Mouse (Mus musculus): ENCODE data around the gene Snrpa1. TPM values are rescaled to one million over a fixed set of nuclear protein-coding genes. Genes with fewer than 3 reads are reported as not detected.

Snrpa1 gene
- polyA plus RNA-seq, 1 experiment from 2014 or later: 134 TPM

DNA sequence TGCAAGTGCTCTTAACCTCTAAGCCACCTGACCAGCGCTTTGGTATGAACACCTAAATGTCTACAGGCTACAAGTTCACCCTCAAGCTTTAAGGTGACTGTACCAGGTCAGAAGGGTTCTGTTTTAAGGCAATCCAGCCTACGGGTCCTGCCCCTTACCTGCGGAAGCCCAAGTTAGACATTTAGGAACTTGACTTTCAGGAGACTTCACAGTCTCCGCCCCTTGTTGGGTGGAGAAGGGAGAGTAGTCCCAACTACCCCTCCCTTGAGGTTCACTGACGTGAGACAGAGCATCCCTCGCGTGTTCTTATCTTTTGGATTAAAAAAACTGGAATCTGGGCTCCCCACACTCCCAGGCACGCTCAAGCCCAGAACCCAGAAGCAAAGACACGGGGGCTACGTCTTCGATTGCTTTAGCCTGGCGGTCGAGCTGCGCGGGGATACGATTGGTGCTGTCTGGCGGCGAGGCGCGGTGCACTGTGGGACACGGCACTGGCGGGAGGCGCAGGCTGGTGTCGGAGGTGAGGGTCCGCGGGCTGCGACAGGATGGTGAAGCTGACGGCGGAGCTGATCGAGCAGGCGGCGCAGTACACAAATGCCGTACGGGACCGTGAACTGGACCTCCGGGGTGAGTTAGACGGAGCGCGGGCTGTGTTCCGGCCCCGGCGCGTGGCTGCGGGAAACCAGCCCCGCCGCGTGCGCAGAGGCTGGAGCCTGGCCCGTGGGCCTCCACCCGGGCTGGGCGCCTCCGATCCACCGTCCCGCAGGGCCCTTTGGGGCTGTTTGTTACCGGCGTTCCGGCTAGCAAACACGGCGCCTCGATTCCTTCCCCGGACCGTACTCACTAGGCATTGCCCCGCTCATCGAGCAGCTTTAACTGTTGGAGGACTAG, 1.5 kb downstream of the Snrpa1 start:
- peaks cover 13% of the 10 kb centered on the region for H3K4me1 ChIP-seq (ENCODE audit: control insufficient read depth, insufficient read depth, low read length)
- WGBS: under 1% methylated on average over 43 of the region's 64 CpGs
- peaks cover 23% of the 10 kb centered on the region for H3K36me3 ChIP-seq (ENCODE audit: control insufficient read depth, insufficient read depth, low read length)
- DNase-seq (ENCODE audit: low spot score) (peak; percentile 94), ATAC-seq (ENCODE audit: low read depth) (peak; percentile 97)
- H3K4me2 ChIP-seq (ENCODE audit: low read depth, low read length): peak overlapping the region; percentile 90
- peak overlapping the region; percentile 65 for H3K27ac ChIP-seq (replicated peaks; ENCODE audit: low read depth, low read length)
- no peaks in the 10 kb centered on the region for H3K9me3 ChIP-seq (ENCODE audit: control insufficient read depth, low read length)
- no peaks in the 10 kb centered on the region for H3K27me3 ChIP-seq (replicated peaks; ENCODE audit: control insufficient read depth, insufficient read depth, low read length)
- H3K9ac ChIP-seq (ENCODE audit: low read depth, low read length): peak overlapping the region; percentile 89
- H3K4me3 ChIP-seq (ENCODE audit: low read depth, low read length): peak overlapping the region; percentile 86

DNA sequence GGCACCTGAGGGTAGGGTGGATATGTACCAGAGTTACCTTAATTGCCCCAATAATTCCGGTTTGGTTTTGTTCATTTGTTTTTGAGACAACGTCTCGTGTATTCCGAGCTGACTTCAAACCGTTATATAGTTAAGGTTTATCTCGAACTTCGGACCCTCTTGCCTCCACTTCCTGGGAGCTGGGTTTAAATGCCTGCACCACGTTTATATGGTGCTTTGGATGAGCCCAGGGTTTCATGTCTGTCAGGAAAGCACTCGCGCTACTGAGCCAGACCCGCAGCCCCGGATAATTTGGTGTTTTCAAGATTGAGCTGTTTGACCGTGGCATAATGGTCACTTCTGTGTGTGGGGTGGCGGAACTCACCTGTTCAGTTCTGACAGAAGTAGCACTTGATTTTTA, 2.3 kb downstream of the Snrpa1 start:
- Histone ChIP-seq H3K9ac (ENCODE audit: low read depth, low read length) (peak overlapping the region; percentile 89), H3K9me3 (ENCODE audit: control insufficient read depth, low read length) (no peaks in the 10 kb centered on the region), H3K4me3 (ENCODE audit: low read depth, low read length) (peak overlapping the region; percentile 86), H3K4me2 (ENCODE audit: low read depth, low read length) (peak overlapping the region; percentile 90), H3K36me3 (ENCODE audit: control insufficient read depth, insufficient read depth, low read length) (peaks cover 28% of the 10 kb centered on the region), H3K4me1 (ENCODE audit: control insufficient read depth, insufficient read depth, low read length) (peaks cover 13% of the 10 kb centered on the region), H3K27me3 (replicated peaks; ENCODE audit: control insufficient read depth, insufficient read depth, low read length) (no peaks in the 10 kb centered on the region), H3K27ac (replicated peaks; ENCODE audit: low read depth, low read length) (no peak overlapping the region; the same call in 1 of the 2 replicates)
- DNase-seq (ENCODE audit: low spot score): no peak
- ATAC-seq (ENCODE audit: low read depth): no peak
- under 1% methylated on average over 14 of the region's 14 CpGs for WGBS

DNA sequence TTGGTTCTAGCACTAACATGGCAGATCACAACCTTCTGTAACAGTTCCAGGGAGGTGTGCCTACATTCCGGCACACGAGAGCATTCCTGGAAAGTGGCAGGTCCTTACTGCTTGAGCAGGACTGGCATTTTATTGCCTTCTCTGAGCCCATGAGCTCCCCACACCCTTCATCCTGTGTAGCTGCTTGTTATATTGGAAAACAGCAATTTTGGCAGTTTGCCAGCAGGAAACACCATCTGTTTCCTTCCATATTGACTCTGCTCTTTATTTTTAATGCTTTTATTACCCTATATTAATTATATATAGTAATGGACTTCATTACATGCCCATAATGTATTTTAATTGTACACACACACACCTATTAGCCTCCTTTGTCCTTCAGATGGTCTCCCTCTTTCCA, 17.6 kb downstream of the Snrpa1 start:
- DNase-seq (ENCODE audit: low spot score) (no peak), ATAC-seq (ENCODE audit: low read depth) (no peak)
- no peaks in the 10 kb centered on the region for H3K27me3 ChIP-seq (replicated peaks; ENCODE audit: control insufficient read depth, insufficient read depth, low read length)
- H3K9me3 ChIP-seq (ENCODE audit: control insufficient read depth, low read length): no peaks in the 10 kb centered on the region
- no peak overlapping the region for H3K4me3 ChIP-seq (ENCODE audit: low read depth, low read length)
- peaks cover 53% of the 10 kb centered on the region for H3K36me3 ChIP-seq (ENCODE audit: control insufficient read depth, insufficient read depth, low read length)
- no peak overlapping the region for H3K27ac ChIP-seq (replicated peaks; ENCODE audit: low read depth, low read length)
- H3K4me2 ChIP-seq (ENCODE audit: low read depth, low read length): no peak overlapping the region
- H3K4me1 ChIP-seq (ENCODE audit: control insufficient read depth, insufficient read depth, low read length): peaks cover 11% of the 10 kb centered on the region
- WGBS: 76% methylated on average over 2 of the region's 2 CpGs
- no peak overlapping the region for H3K9ac ChIP-seq (ENCODE audit: low read depth, low read length)

DNA sequence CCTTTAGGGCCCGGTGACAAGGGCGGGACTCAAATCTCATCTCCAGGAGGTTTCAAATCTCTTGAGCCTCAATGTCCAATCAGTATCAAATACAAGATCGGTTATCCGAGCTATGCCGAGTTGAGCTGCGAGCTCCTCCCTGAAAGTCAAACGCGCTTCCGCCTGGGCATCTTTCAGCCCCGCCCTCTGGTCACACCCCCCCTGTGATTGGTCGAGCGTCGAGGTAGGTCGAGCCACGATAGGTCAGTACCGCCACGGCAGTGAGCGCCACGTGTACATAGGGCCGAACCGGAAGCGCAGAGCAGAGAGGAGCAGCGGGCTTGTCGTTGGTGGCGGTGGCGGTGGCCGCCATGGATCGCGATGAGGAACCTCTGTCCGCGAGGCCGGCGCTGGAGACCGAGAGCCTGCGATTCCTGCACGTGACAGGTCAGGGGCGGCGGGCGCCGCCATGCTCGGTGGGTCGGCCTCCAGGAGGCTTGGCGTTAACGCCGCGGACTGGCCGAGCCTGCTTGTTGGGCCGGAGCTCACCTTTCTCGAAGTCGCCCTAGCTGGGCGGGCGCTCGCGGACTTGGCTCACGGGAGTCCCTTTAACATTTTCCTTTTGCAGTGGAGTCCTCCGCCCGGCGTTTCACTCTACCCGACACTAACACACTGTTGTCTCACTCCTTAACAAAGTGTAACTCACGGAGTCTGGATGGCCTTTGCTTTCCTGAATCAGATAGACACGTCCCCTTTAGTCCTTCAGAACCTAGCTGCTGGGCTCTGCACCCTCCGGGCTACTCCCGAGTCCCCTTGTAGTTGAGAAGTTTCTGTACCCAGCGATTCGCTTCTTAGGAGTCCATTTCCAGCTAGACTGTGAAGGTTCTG, 20.8 kb downstream of the Snrpa1 start, which contains the start of gene Selenos:
TSS of gene Selenos (plus strand) at position 286 of the 867 bp plus-strand sequence.
- Histone ChIP-seq H3K27me3 (replicated peaks; ENCODE audit: control insufficient read depth, insufficient read depth, low read length) (no peaks in the 10 kb centered on the region), H3K36me3 (ENCODE audit: control insufficient read depth, insufficient read depth, low read length) (peaks cover 54% of the 10 kb centered on the region), H3K4me2 (ENCODE audit: low read depth, low read length) (peak within 1 kb of the TSS; percentile 63), H3K4me1 (ENCODE audit: control insufficient read depth, insufficient read depth, low read length) (peaks cover 11% of the 10 kb centered on the region), H3K4me3 (ENCODE audit: low read depth, low read length) (peak within 1 kb of the TSS; percentile 89), H3K9ac (ENCODE audit: low read depth, low read length) (peak within 1 kb of the TSS; percentile 90), H3K9me3 (ENCODE audit: control insufficient read depth, low read length) (no peaks in the 10 kb centered on the region), H3K27ac (replicated peaks; ENCODE audit: low read depth, low read length) (peak within 1 kb of the TSS; percentile 78)
- ATAC-seq (ENCODE audit: low read depth): peak; percentile 99
- under 1% methylated on average over 44 of the region's 65 CpGs for WGBS
- DNase-seq (ENCODE audit: low spot score): peak; percentile 99

DNA sequence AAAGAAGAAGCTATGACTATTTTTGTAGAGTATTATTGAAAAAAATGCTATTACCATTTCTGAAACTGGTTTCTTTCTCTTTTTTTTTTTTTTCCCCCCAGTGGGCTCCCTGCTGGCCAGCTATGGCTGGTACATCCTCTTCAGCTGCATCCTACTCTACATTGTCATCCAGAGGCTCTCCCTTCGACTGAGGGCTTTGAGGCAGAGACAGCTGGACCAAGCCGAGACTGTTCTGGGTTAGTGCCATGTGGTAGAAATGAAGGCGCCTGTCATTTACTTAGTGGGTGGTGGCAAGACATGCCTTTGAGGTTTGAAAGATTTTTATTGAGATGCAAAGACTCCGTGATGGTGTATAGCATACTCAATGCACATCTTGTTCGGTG, 21.4 kb downstream of the Snrpa1 start:
- H3K9me3 ChIP-seq (ENCODE audit: control insufficient read depth, low read length): no peaks in the 10 kb centered on the region
- peak overlapping the region; percentile 89 for H3K4me3 ChIP-seq (ENCODE audit: low read depth, low read length)
- H3K9ac ChIP-seq (ENCODE audit: low read depth, low read length): peak overlapping the region; percentile 90
- WGBS: 22% methylated on average over 5 of the region's 5 CpGs
- peak overlapping the region; percentile 63 for H3K4me2 ChIP-seq (ENCODE audit: low read depth, low read length)
- peaks cover 53% of the 10 kb centered on the region for H3K36me3 ChIP-seq (ENCODE audit: control insufficient read depth, insufficient read depth, low read length)
- H3K4me1 ChIP-seq (ENCODE audit: control insufficient read depth, insufficient read depth, low read length): peaks cover 11% of the 10 kb centered on the region
- no peaks in the 10 kb centered on the region for H3K27me3 ChIP-seq (replicated peaks; ENCODE audit: control insufficient read depth, insufficient read depth, low read length)
- ATAC-seq (ENCODE audit: low read depth) (no peak), DNase-seq (ENCODE audit: low spot score) (no peak)
- H3K27ac ChIP-seq (replicated peaks; ENCODE audit: low read depth, low read length): peak overlapping the region; percentile 78; the same call in 1 of the 2 replicates

DNA sequence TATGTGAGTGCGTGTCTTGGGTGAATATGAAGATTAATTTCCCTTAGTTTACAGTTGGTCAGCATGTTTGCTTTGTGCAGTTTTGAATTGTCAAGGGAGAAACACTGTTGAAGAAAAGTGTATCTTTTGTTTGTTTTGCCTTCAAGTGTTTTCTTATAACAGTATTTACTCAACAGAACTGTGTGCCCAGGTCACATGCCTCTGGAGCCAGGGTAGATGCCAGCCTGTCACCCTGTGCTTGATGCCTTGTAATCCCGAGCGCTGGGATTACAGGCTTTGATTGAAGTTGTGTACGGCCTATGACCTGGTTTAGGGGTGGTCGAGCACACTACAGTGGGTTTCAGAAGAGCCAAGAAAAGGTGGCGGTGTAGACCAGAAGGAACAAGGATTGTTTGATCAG, 25.0 kb downstream of the Snrpa1 start:
- Histone ChIP-seq H3K27me3 (replicated peaks; ENCODE audit: control insufficient read depth, insufficient read depth, low read length) (no peaks in the 10 kb centered on the region), H3K36me3 (ENCODE audit: control insufficient read depth, insufficient read depth, low read length) (peaks cover 74% of the 10 kb centered on the region), H3K9ac (ENCODE audit: low read depth, low read length) (no peak overlapping the region), H3K4me3 (ENCODE audit: low read depth, low read length) (no peak overlapping the region), H3K9me3 (ENCODE audit: control insufficient read depth, low read length) (no peaks in the 10 kb centered on the region), H3K4me2 (ENCODE audit: low read depth, low read length) (no peak overlapping the region), H3K4me1 (ENCODE audit: control insufficient read depth, insufficient read depth, low read length) (peaks cover 10% of the 10 kb centered on the region), H3K27ac (replicated peaks; ENCODE audit: low read depth, low read length) (0 out of 2 replicates have a peak overlapping the region, but pooled peaks have one; percentile 8)
- WGBS: 87% methylated on average over 6 of the region's 6 CpGs
- ATAC-seq (ENCODE audit: low read depth): no peak
- no peak for DNase-seq (ENCODE audit: low spot score)

DNA sequence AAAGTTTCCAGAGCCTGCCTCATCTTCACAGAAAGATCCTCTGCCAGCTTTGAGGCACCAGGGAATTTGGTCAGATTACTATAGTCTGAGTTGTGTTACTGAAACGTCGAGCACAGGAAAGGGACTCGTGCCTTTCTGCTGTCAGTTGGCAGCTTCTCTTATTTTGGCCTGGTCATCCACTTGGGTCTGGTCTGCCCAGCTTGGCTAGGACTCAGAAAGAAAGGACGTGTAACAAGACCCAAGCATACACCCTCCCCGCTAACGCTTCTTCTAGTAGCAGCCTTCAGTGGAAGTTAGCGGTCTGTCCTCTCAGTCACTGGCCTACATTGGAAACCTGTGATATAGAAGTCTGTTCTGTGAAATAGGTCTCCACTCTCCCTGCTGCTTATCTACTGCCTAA, 25.7 kb downstream of the Snrpa1 start:
- Histone ChIP-seq H3K27me3 (replicated peaks; ENCODE audit: control insufficient read depth, insufficient read depth, low read length) (no peaks in the 10 kb centered on the region), H3K4me1 (ENCODE audit: control insufficient read depth, insufficient read depth, low read length) (peaks cover 8% of the 10 kb centered on the region; the same call in 1 of the 2 replicates), H3K9me3 (ENCODE audit: control insufficient read depth, low read length) (no peaks in the 10 kb centered on the region), H3K27ac (replicated peaks; ENCODE audit: low read depth, low read length) (no peak overlapping the region), H3K36me3 (ENCODE audit: control insufficient read depth, insufficient read depth, low read length) (peaks cover 82% of the 10 kb centered on the region), H3K4me3 (ENCODE audit: low read depth, low read length) (no peak overlapping the region), H3K4me2 (ENCODE audit: low read depth, low read length) (no peak overlapping the region), H3K9ac (ENCODE audit: low read depth, low read length) (no peak overlapping the region)
- ATAC-seq (ENCODE audit: low read depth): no peak
- WGBS: 85% methylated on average over 7 of the region's 7 CpGs
- no peak for DNase-seq (ENCODE audit: low spot score)

DNA sequence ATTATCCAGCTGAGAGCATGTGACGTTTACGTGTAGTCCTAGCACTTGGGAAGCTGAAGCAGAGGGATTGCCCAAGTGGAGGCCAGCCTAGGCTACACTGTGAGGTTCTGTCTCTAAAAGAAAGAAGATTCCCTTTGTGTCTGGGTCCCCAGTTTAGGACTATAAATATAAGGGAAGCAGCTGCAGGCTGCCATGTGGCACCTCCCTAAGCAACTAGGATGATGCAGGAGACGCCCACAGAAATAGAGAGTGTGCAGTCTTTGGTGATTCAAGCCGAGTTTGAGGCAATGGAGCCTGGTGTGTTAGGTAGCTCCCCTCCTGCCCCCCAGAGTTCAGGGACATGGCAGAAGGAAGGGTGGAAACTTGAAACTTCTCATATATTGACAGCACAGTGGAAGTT, 28.8 kb downstream of the Snrpa1 start:
- peaks cover 89% of the 10 kb centered on the region for H3K36me3 ChIP-seq (ENCODE audit: control insufficient read depth, insufficient read depth, low read length)
- H3K27ac ChIP-seq (replicated peaks; ENCODE audit: low read depth, low read length): no peak overlapping the region
- WGBS: 84% methylated on average over 4 of the region's 4 CpGs
- no peak overlapping the region for H3K4me2 ChIP-seq (ENCODE audit: low read depth, low read length)
- no peak for DNase-seq (ENCODE audit: low spot score)
- no peak overlapping the region for H3K9ac ChIP-seq (ENCODE audit: low read depth, low read length)
- no peaks in the 10 kb centered on the region for H3K4me1 ChIP-seq (ENCODE audit: control insufficient read depth, insufficient read depth, low read length)
- no peak for ATAC-seq (ENCODE audit: low read depth)
- no peaks in the 10 kb centered on the region for H3K9me3 ChIP-seq (ENCODE audit: control insufficient read depth, low read length)
- no peaks in the 10 kb centered on the region for H3K27me3 ChIP-seq (replicated peaks; ENCODE audit: control insufficient read depth, insufficient read depth, low read length)
- H3K4me3 ChIP-seq (ENCODE audit: low read depth, low read length): no peak overlapping the region
